Mouse (Mus musculus) heart, postnatal 14 days (tissue): ENCODE results near the gene 1700028J19Rik. TPM values are rescaled to one million over a fixed set of nuclear protein-coding genes. Genes with fewer than 3 reads are reported as not detected.

ENCODE experiments used
- DNase-seq, 2 experiments: peaks; one replicate each; pipeline ENCODE4 v3.0.0; 2021 to 2022
- intact Hi-C: fragments of 180-260 bp; cut with DNase I; formaldehyde crosslinking; loops from one replicate; pipeline ENCODE4 v1.15.1; 2025
- long read RNA-seq, 2 experiments: library from polyadenylated mRNA; stranded (forward); transcript quantifications; one replicate each; pipeline ENCODE4 v2.0.0; 2021
- total RNA-seq, 2 experiments: library from RNA; stranded (reverse); gene quantifications; 2 replicates each; pipeline ENCODE4 v1.2.3; 2021

Gene 1700028J19Rik
- under 1 TPM; 0.29 to 0.56 TPM for total RNA-seq
- long read RNA-seq, experiment 1, partial matches to known transcripts: 0 of 2 reads
- long read RNA-seq, experiment 1, other reads (novel, unspliced or antisense): 2 of 2 reads
- long read RNA-seq, experiment 2: 0 reads

GRCm38 (mm10) chr7:44246055-44246983, at the start of gene 1700028J19Rik, which contains the start of gene 2410002F23Rik:
TSS of gene 1700028J19Rik (minus strand) at chr7:44246695.
TSS of gene 2410002F23Rik (plus strand) at chr7:44246722.
- peak; percentile 93 to 96 for DNase-seq
- intact Hi-C loops: no loop called here

DNA sequence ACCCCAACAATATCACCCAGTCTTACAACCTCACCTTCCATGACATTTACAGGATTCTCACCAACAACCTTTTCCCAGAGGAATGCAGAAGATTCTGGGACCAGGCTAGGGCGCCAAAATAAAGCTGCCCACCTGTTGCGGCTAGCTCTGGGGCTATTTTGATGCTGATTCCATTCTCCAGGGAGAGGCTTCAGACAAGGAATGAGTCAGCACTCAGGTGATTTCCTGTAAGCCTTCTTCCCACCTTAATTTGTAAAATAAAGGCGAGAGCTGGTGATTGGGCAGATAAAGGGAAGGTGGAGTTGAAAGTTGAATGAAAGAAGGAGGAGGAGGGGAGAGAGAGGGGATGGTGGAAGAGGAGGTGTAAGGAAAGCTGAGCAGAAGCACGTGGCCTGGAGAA, 44.9 kb upstream of the 1700028J19Rik start:
- DNase-seq: no peak
- intact Hi-C loops: no loop called here

GRCm38 (mm10) chr7:44290986-44291385, 44.5 kb upstream of the 1700028J19Rik start:
- intact Hi-C loops: no loop called here
- no peak for DNase-seq

- no peak for DNase-seq
- intact Hi-C loops: no loop called here
These were observed 41.3 kb upstream of the 1700028J19Rik start for GRCm38 (mm10) chr7:44287760-44288159.

DNA sequence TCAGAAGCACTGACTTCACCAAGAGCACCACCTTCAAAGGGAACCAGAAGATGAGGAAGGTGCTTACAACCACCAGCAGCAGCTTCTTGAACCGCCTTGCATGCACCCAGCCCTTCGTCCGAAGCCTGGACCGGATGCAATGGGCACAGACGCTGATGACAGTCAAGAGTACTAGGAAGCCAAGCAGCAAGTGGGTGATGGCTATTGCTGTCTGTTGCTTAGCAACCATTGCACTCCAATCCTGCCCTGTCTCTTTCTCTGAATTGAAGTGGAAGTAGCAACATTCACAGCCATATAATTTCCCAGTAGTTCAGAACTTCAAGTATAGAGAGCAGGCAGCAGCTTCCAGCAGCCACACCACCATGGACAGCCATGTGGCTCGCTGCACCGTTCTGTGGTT, 35.1 kb upstream of the 1700028J19Rik start:
- DNase-seq: no peak
- intact Hi-C loops: no loop called here

GRCm38 (mm10) chr7:44280959-44281358, 34.5 kb upstream of the 1700028J19Rik start:
- no peak for DNase-seq
- intact Hi-C loops: no loop called here

GRCm38 (mm10) chr7:44277250-44277622, 30.7 kb upstream of the 1700028J19Rik start:
- DNase-seq: no peak
- intact Hi-C loops: no loop called here

DNA sequence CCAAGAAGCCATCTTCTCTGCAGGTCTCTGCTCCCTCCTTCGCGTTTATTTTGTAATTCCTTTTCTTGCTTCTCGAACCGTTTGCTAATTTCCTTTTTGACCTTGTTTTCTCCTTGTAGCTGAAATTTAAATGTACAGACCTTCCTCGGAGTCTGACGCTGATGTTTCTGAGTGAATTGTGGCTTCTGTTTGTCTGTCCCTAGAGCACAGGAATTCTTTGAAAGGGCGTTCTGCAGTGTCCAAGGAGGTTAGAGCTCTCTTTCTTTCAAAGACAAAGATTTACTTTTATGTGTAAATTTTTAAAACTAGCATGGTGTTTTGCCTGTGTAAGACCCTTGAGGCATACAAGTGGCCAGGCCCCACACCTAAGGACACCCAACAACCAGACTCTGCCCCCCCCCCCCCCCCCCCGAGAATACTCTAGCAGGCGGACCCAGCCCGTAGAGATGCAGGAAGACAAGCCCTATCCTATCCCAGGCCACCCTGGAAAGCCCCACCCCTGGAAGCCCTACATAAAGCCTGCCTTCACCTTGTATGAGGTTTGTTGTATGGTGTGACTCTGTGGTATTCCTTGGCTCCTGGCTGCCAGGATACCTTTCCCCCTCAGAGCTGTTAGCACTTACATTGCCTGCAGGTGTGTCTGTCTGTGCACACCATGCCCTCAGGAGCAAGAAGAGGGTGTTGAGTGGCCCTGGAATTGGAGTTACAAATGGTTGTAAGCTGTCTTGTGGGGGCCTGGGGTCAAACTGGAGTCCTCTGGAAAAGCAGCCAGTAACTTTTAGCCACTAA, 30.2 kb upstream of the 1700028J19Rik start:
- intact Hi-C loops: no loop called here
- no peak for DNase-seq

- intact Hi-C loops: no loop called here
- DNase-seq: no peak
These were observed 29.1 kb upstream of the 1700028J19Rik start for GRCm38 (mm10) chr7:44275546-44275945.

GRCm38 (mm10) chr7:44274096-44274495, 27.6 kb upstream of the 1700028J19Rik start:
- intact Hi-C loops: no loop called here
- DNase-seq: no peak

DNA sequence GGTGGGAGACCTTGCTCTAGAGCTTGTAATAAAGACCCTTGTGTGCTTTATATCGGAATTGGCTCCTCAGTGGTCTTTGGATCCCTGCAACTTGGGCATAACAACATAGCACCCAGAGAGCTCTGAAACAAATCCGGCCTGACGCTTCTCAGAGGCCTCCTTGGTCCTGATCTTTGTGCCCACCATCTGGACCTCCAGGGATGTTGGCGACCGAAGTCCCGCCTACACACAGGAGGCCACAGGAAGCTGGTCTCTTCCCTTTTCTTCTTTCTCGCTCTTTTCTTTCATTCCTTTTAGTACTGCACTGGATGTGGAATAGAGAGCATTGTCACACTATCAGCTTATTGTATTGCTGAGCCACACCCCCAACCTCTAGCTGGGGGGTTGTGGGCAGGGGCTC, 27.0 kb upstream of the 1700028J19Rik start:
- intact Hi-C loops: no loop called here
- no peak for DNase-seq

GRCm38 (mm10) chr7:44272546-44272945, 26.1 kb upstream of the 1700028J19Rik start:
- intact Hi-C loops: no loop called here
- no peak for DNase-seq

DNA sequence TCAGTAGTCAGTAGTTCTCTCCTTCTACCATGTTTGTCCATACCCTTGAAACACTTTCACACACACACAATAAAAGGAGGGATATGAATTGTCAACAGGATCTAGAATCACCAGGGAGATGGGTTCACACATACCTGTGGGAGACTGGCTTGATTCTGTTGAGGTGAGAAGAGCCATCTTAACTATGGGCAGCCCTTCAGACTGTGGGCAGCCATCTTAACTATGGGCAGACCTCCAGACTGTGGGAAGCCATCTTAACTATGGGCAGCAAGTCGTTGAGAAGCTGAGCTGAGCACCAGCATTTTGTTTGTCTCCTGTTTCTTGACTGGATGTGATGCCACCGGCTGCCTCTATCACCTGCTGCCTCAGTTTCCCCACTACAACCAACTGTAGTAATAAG, 24.8 kb upstream of the 1700028J19Rik start:
- intact Hi-C loops: no loop called here
- no peak for DNase-seq

- intact Hi-C loops: loop anchor here (10.0 kb wide), 1 partner anchor 285 kb away; the partner anchor contains the start of gene Nr1h2
- DNase-seq: no peak
These were observed 22.9 kb upstream of the 1700028J19Rik start for GRCm38 (mm10) chr7:44269397-44269796.

DNA sequence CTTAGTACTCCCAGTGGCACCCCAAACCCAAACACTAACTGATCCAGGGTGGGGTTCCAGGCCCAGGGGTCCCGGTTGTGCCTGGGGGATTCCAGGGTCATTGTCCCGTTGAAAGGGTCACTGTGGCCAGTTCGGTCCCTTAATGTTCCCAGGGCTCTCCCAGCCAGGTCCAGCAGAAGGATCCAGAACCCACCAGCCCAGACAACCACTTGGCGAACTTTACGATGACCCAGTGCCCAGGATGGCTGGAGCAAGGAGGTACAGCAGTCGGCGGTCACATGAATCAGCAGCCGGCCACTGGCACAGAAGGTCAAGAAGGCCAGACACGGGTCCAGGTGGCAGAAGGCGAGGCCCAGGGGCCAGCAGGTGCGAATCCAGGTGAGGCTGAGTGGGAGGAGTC, 21.6 kb upstream of the 1700028J19Rik start:
- intact Hi-C loops: loop anchor here (10.0 kb wide), 1 partner anchor 287 kb away; the partner anchor contains the start of gene Nr1h2

DNA sequence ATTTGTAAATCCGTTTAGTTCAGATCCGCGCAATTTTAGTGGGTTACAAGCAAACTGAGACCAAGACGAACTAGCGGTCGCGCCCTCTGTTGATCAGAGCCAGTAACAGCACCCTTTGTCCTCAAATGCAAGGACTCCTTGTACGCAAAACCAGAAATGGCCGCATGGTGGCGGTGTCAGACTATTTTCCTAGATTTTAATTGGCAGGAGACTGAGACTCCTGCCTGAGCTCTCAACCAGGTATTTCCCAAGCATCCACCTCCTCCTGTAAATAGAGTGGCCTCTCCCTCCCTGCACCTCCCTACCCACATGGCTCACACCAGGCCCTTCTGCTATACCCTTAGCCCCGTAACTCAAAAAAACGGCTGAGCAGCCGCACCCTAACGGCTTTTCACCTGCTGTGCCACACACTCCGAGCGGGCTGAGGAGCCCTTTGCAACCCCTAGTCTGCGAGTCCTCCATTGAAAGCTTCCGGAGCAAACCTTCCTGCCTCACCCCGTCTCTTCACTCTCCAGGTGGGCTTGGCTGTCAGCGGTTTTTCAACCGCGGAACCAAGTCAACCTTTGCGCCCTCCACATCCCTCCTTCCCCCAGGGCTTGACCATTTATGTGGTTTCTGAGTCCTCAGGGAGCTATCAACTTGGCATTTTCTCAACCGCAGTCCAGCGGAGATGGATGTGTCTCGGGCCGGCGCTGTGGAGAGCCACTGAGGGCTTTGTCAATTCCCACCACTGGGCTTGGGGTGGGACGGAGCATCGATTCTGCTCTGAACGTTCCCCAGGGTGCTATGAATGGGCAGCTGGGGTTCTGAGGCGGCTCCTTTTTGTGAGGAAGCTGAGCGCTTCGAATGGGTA, 16.5 kb upstream of the 1700028J19Rik start:
- DNase-seq: peak; percentile 92 to 96
- intact Hi-C loops: loop anchor here (1.0 to 10.0 kb wide), 4 partner anchors 42 to 292 kb away; partner anchors contain the start of gene Nr1h2

More for the DNA sequence above, 21.6 kb upstream of the 1700028J19Rik start:
- no peak for DNase-seq

GRCm38 (mm10) chr7:44261147-44261546, 14.7 kb upstream of the 1700028J19Rik start, which contains the start of gene Gm15517:
TSS of gene Gm15517 (plus strand) at chr7:44261447.
- intact Hi-C loops: loop anchor here (10.0 kb wide), 1 partner anchor 294 kb away; the partner anchor contains the start of gene Nr1h2
- DNase-seq: no peak

GRCm38 (mm10) chr7:44260410-44260809, 13.9 kb upstream of the 1700028J19Rik start:
- DNase-seq: no peak
- intact Hi-C loops: loop anchor here (10.0 kb wide), 1 partner anchor 294 kb away; the partner anchor contains the start of gene Nr1h2

DNA sequence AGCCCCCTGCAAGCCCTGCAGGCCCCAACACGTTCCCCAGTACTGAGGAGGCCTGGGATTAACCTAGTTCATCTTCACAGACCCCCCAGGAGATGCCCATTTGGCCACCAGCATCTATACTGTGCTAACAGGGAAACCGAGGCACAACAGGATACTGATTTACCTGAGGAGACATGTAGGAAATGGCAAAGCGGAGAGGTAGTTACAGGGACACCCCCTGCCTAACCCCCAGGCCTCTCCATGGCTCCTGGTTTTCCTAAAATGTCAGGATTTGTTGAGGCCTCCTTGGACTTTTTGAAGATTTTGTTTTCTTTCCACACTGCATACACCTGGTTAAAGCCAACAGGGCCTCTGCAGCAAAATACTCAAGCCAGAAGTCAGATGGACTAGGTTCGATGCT, 10.8 kb upstream of the 1700028J19Rik start, which contains the start of gene Acp4:
Gene Acp4, minus strand, starts transcription at position 101 of the 400 bp plus-strand sequence.
- no peak for DNase-seq
- intact Hi-C loops: no loop called here
